ENCODE assay signal across 16 mouse cellular contexts in genomic region chr16:31189291-31189690, GRCm38 (mm10).
"Had no signal": no experiment of that assay in that cellular context is flagged by ENCODE, and none has a peak within 500 bp of the region (broad histone marks: within the 10 kb centered on the region; RNA-seq: fewer than 3 reads in every experiment).

No protein-coding gene starts in this region.

- H3K9me3 ChIP-seq: kidney, embryonic 15.5 days; limb, embryonic 13.5 days; midbrain, embryonic 10.5 days; midbrain, embryonic 15.5 days; neural tube, embryonic 13.5 days had no signal

- H3K36me3 ChIP-seq: kidney, embryonic 15.5 days; limb, embryonic 13.5 days; midbrain, embryonic 10.5 days; midbrain, embryonic 15.5 days; neural tube, embryonic 13.5 days had no signal

- H3K9ac ChIP-seq: kidney, embryonic 15.5 days; limb, embryonic 13.5 days; liver, embryonic 14.5 days; midbrain, embryonic 15.5 days; neural tube, embryonic 13.5 days had no signal

- H3K27ac ChIP-seq: kidney, embryonic 15.5 days; limb, embryonic 13.5 days; liver, embryonic 14.5 days; midbrain, embryonic 10.5 days; midbrain, embryonic 15.5 days; neural tube, embryonic 13.5 days had no signal

- ATAC-seq: lung, postnatal 0 days; midbrain, embryonic 15.5 days had no signal

- H3K4me2 ChIP-seq: kidney, embryonic 15.5 days; limb, embryonic 13.5 days; midbrain, embryonic 15.5 days; neural tube, embryonic 13.5 days had no signal

- H3K4me3 ChIP-seq: kidney, embryonic 15.5 days; limb, embryonic 13.5 days; midbrain, embryonic 10.5 days; midbrain, embryonic 15.5 days; neural tube, embryonic 13.5 days had no signal

- H3K27me3 ChIP-seq: kidney, embryonic 15.5 days; limb, embryonic 13.5 days; midbrain, embryonic 15.5 days; neural tube, embryonic 13.5 days had no signal

- DNase-seq: kidney, postnatal 14 days; left cerebral cortex, postnatal 4 days; lung, adult 18-20 months; lung, postnatal 4 days; retina, postnatal 1 day; right cerebral cortex, postnatal 4 days; spleen, adult 18-20 months; thymus, adult 18-20 months; thymus, postnatal 14 days had no signal
